Comparison of ENCODE assay signal across 21 mouse cellular contexts in genomic region chrX:93159105-93159504, GRCm38 (mm10).
A peak's percentile ranks its signal among the peaks of the same experiment; 100 is the strongest.
DNase-seq lines count a peak whose midpoint lies in the region; ATAC-seq and TF ChIP-seq lines count a peak whose summit lies in the region.
"Had no signal": no experiment of that assay in that cellular context is flagged by ENCODE, and none has a peak within 500 bp of the region (broad histone marks: within the 10 kb centered on the region; RNA-seq: fewer than 3 reads in every experiment).

No protein-coding gene starts in this region.

- TF ChIP-seq CTCF in kidney, postnatal 0 days (IDR thresholded peaks at IDR 0.05; ENCODE audit: low read depth), result no peak
- TF ChIP-seq CTCF in lung, postnatal 0 days (IDR thresholded peaks at IDR 0.05), result no peak

- DNase-seq in kidney, postnatal 0 days (ENCODE audit: low spot score), result peak; percentile 10
- DNase-seq in kidney, postnatal 4 days, result no peak
- DNase-seq in lung, postnatal 0 days (ENCODE audit: low spot score), result peak; percentile 26
- DNase-seq in lung, postnatal 14 days, result no peak
- peak; percentile 30 for DNase-seq in adipocyte (ENCODE audit: low spot score)
- DNase-seq in skeletal muscle tissue, adult 2 months (ENCODE audit: low read depth, low spot score), result peak; percentile 4
- DNase-seq: cerebellum, adult 11-12 months; cerebellum, postnatal 10 days; forebrain, postnatal 0 days; kidney, postnatal 25 days; layer of hippocampus, postnatal 36 days had no signal

- H3K4me1 ChIP-seq in kidney, postnatal 0 days (replicated peaks; ENCODE audit: insufficient read depth, low read length), result no peaks in the 10 kb centered on the region
- H3K4me1 ChIP-seq in lung, postnatal 0 days (ENCODE audit: insufficient read depth, low read depth, low read length), result no peaks in the 10 kb centered on the region
- no peaks in the 10 kb centered on the region for H3K4me1 ChIP-seq in hindbrain, embryonic 12.5 days
- H3K4me1 ChIP-seq: embryonic facial prominence, embryonic 10.5 days; forebrain, embryonic 10.5 days; midbrain, embryonic 10.5 days had no signal

- H3K9ac ChIP-seq in kidney, postnatal 0 days (ENCODE audit: low read depth, low read length), result no peak overlapping the region
- no peak overlapping the region for H3K9ac ChIP-seq in lung, postnatal 0 days (replicated peaks; ENCODE audit: low read depth)
- no peak overlapping the region for H3K9ac ChIP-seq in hindbrain, embryonic 12.5 days
- H3K9ac ChIP-seq: forebrain, postnatal 0 days; hindbrain, embryonic 14.5 days had no signal

- H3K27me3 ChIP-seq in kidney, postnatal 0 days (ENCODE audit: insufficient read depth, low read length), result no peaks in the 10 kb centered on the region
- no peaks in the 10 kb centered on the region for H3K27me3 ChIP-seq in lung, postnatal 0 days (replicated peaks; ENCODE audit: insufficient read depth, low read length)
- H3K27me3 ChIP-seq in hindbrain, embryonic 12.5 days, result no peaks in the 10 kb centered on the region

- no peak for ATAC-seq in kidney, postnatal 0 days (replicated peaks; ENCODE audit: low FRiP score, low read depth)
- no peak for ATAC-seq in lung, postnatal 0 days
- ATAC-seq in hindbrain, embryonic 12.5 days (ENCODE audit: low FRiP score), result no peak
- ATAC-seq: forebrain, postnatal 0 days; inflammation-experienced regulatory T-cells, adult 6 months; midbrain, embryonic 16.5 days had no signal

- no peaks in the 10 kb centered on the region for H3K9me3 ChIP-seq in kidney, postnatal 0 days (replicated peaks; ENCODE audit: low read length)
- H3K9me3 ChIP-seq in lung, postnatal 0 days (ENCODE audit: low read length), result no peaks in the 10 kb centered on the region
- no peaks in the 10 kb centered on the region for H3K9me3 ChIP-seq in hindbrain, embryonic 12.5 days (replicated peaks)
- H3K9me3 ChIP-seq: embryonic facial prominence, embryonic 10.5 days; forebrain, embryonic 10.5 days; midbrain, embryonic 10.5 days had no signal

- no peak overlapping the region for H3K4me3 ChIP-seq in kidney, postnatal 0 days (replicated peaks; ENCODE audit: low read depth, low read length)
- H3K4me3 ChIP-seq in lung, postnatal 0 days (ENCODE audit: low read depth, low read length), result no peak overlapping the region
- no peak overlapping the region for H3K4me3 ChIP-seq in hindbrain, embryonic 12.5 days
- H3K4me3 ChIP-seq: embryonic facial prominence, embryonic 10.5 days; forebrain, embryonic 10.5 days; midbrain, embryonic 10.5 days; myocyte had no signal

- no peak overlapping the region for H3K4me2 ChIP-seq in kidney, postnatal 0 days (ENCODE audit: low read length)
- H3K4me2 ChIP-seq in lung, postnatal 0 days (replicated peaks; ENCODE audit: low read depth, low read length), result no peak overlapping the region
- no peak overlapping the region for H3K4me2 ChIP-seq in hindbrain, embryonic 12.5 days (replicated peaks)
- H3K4me2 ChIP-seq: hindbrain, embryonic 14.5 days; liver, embryonic 11.5 days had no signal

- no peak for TF ChIP-seq EP300 in lung, postnatal 0 days (IDR thresholded peaks at IDR 0.05)

- no peaks in the 10 kb centered on the region for H3K36me3 ChIP-seq in kidney, postnatal 0 days (ENCODE audit: insufficient read depth, low read length)
- H3K36me3 ChIP-seq in lung, postnatal 0 days (ENCODE audit: insufficient read depth, low read length), result no peaks in the 10 kb centered on the region
- H3K36me3 ChIP-seq in hindbrain, embryonic 12.5 days, result no peaks in the 10 kb centered on the region
- H3K36me3 ChIP-seq: embryonic facial prominence, embryonic 10.5 days; forebrain, embryonic 10.5 days; midbrain, embryonic 10.5 days had no signal

- no peak overlapping the region for H3K27ac ChIP-seq in kidney, postnatal 0 days
- H3K27ac ChIP-seq in lung, postnatal 0 days (ENCODE audit: low read length), result no peak overlapping the region
- H3K27ac ChIP-seq in hindbrain, embryonic 12.5 days, result no peak overlapping the region
- H3K27ac ChIP-seq: embryonic facial prominence, embryonic 10.5 days; forebrain, embryonic 10.5 days; hindbrain, embryonic 14.5 days; macrophage; midbrain, embryonic 10.5 days had no signal

Comparison
In these comparisons a context has a peak if more than half of its experiments do, and no peak if none do; other contexts are left out.
1. DNase-seq: peak in kidney, postnatal 0 days (single experiment), lung, postnatal 0 days (single experiment), adipocyte (single experiment) and skeletal muscle tissue, adult 2 months (single experiment); none in kidney, postnatal 4 days (0 of 2) and lung, postnatal 14 days (single experiment).